Mouse (Mus musculus) CD4-positive, CD25-positive, alpha-beta regulatory T cell, adult 2 months (primary cell): Measurements from ENCODE around the gene Fastkd5.
"Not testable (repeated sequence)": the region's sequence is repeated elsewhere in the genome, so short reads cannot be mapped to it uniquely, and the experiment has no call there.

Source experiments
- DNase-seq: peaks from one replicate; pipeline ENCODE4 v3.0.0-alpha.2; 2012; ENCODE audit warnings: low read depth, low spot score

Fastkd5 gene

GRCm38 (mm10) chr2:130629839-130630203 lies at the start of gene Fastkd5, which contains the start of gene Ubox5:
Gene Fastkd5, minus strand, starts transcription at chr2:130630027.
Gene Ubox5, minus strand, starts transcription at chr2:130630038.
- peak; percentile 89 for DNase-seq

- DNase-seq: no peak
These were observed 49.3 kb upstream of the Fastkd5 start for GRCm38 (mm10) chr2:130679154-130679553.

GRCm38 (mm10) chr2:130677211-130677610 lies 47.4 kb upstream of the Fastkd5 start:
- DNase-seq: no peak

- peak; percentile 92 for DNase-seq
These were observed 37.7 kb upstream of the Fastkd5 start, which contains the start of gene Itpa for GRCm38 (mm10) chr2:130667559-130667958. Gene Itpa, plus strand, starts transcription at chr2:130667610.

GRCm38 (mm10) chr2:130664102-130664701 lies 34.4 kb upstream of the Fastkd5 start, which contains the start of gene Ddrgk1:
Gene Ddrgk1, minus strand, starts transcription at chr2:130664659.
- DNase-seq: peak; percentile 94

- no peak for DNase-seq
These were observed 33.5 kb upstream of the Fastkd5 start for GRCm38 (mm10) chr2:130663342-130663741.

- no peak for DNase-seq
These were observed 28.7 kb upstream of the Fastkd5 start for GRCm38 (mm10) chr2:130658530-130658929.

- no peak for DNase-seq
These were observed 27.7 kb upstream of the Fastkd5 start for GRCm38 (mm10) chr2:130657541-130657940.

- no peak for DNase-seq
These were observed 26.7 kb upstream of the Fastkd5 start for GRCm38 (mm10) chr2:130656536-130656935.

- no peak for DNase-seq
These were observed 26.0 kb upstream of the Fastkd5 start for GRCm38 (mm10) chr2:130655660-130656339.

- DNase-seq: no peak
These were observed 23.9 kb upstream of the Fastkd5 start for GRCm38 (mm10) chr2:130653760-130654159.

- no peak for DNase-seq
These were observed 23.5 kb upstream of the Fastkd5 start for GRCm38 (mm10) chr2:130653303-130653702.

- not testable (repeated sequence) for DNase-seq
These were observed 19.2 kb upstream of the Fastkd5 start for GRCm38 (mm10) chr2:130649028-130649427.

- DNase-seq: no peak
These were observed 15.4 kb upstream of the Fastkd5 start for GRCm38 (mm10) chr2:130645198-130645597.

- DNase-seq: peak; percentile 90
These were observed 13.0 kb upstream of the Fastkd5 start, which contains the start of gene Lzts3 for GRCm38 (mm10) chr2:130642684-130643369. Gene Lzts3, minus strand, starts transcription at chr2:130642803.

- DNase-seq: peak; percentile 59
These were observed 12.4 kb upstream of the Fastkd5 start for GRCm38 (mm10) chr2:130642197-130642660.

GRCm38 (mm10) chr2:130641351-130642025 lies 11.7 kb upstream of the Fastkd5 start:
- DNase-seq: no peak

GRCm38 (mm10) chr2:130639276-130639675 lies 9.4 kb upstream of the Fastkd5 start:
- no peak for DNase-seq

GRCm38 (mm10) chr2:130638101-130638611 lies 8.3 kb upstream of the Fastkd5 start:
- no peak for DNase-seq

GRCm38 (mm10) chr2:130635847-130636246 lies 6.0 kb upstream of the Fastkd5 start:
- peak; percentile 44 for DNase-seq

GRCm38 (mm10) chr2:130634739-130635411 lies 5.0 kb upstream of the Fastkd5 start:
- peak; percentile 43 for DNase-seq
